Mouse (Mus musculus) kidney, embryonic 16.5 days (tissue): ENCODE measurements around the gene Iffo2. TPM values are rescaled to one million over a fixed set of nuclear protein-coding genes. Genes with fewer than 3 reads are reported as not detected.

Experiments
- ATAC-seq: fragments of 200-750 bp; cut with Nextera tagmentation; 2 replicates; pipeline ENCODE4 v1.8.0; 2017; ENCODE audit warnings: moderate TSS enrichment; ENCODE audit not compliant: low FRiP score, low TSS enrichment
- H3K27ac ChIP-seq: fragments of 300-500 bp; sonication (generic); 2 replicates; pipeline ENCODE4 v1.5.1; 2014; ENCODE audit warnings: low read length
- H3K27me3 ChIP-seq: fragments of 300-500 bp; sonication (generic); 2 replicates; pipeline ENCODE4 v1.6.1; 2014; ENCODE audit warnings: low read length, control low read depth, mixed read lengths; ENCODE audit not compliant: insufficient read depth
- H3K36me3 ChIP-seq: fragments of 300-500 bp; sonication (generic); 2 replicates; pipeline ENCODE4 v1.6.1; 2014; ENCODE audit warnings: low read length, control low read depth, mixed read lengths; ENCODE audit not compliant: insufficient read depth
- H3K4me1 ChIP-seq: fragments of 300-500 bp; sonication (generic); 2 replicates; pipeline ENCODE4 v1.6.1; 2014; ENCODE audit warnings: low read length, control low read depth, mixed read lengths; ENCODE audit not compliant: insufficient read depth
- H3K4me2 ChIP-seq: fragments of 300-500 bp; sonication (generic); replicated peaks from 2 replicates; pipeline ENCODE4 v1.6.1; 2014; ENCODE audit warnings: low read depth, low read length
- H3K4me3 ChIP-seq: fragments of 300-500 bp; sonication (generic); 2 replicates; pipeline ENCODE4 v1.5.1; 2014; ENCODE audit warnings: mild to moderate bottlenecking, low read length
- H3K9ac ChIP-seq: fragments of 300-500 bp; sonication (generic); replicated peaks from 2 replicates; pipeline ENCODE4 v1.6.1; 2014; ENCODE audit warnings: low read length
- H3K9me3 ChIP-seq: fragments of 300-500 bp; sonication (generic); 2 replicates; pipeline ENCODE4 v1.6.1; 2016; ENCODE audit warnings: low read length, control low read depth
- WGBS: fragments of 180-500 bp; shearing (Covaris S2); extraction: QIAGEN DNeasy Blood & Tissue Kit; methylation state at CpG from one replicate; pipeline ENCODE4 v1.1.7; 2014; 5-methylcytosine and 5-hydroxymethylcytosine counted together
- microRNA-seq: library from miRNA; unstranded; fragments of <30 nt; microRNA quantifications from one replicate; pipeline ENCODE4, GENCODE M21; 2016
- polyA plus RNA-seq: library from polyadenylated mRNA; unstranded; fragments of >200 nt; fragmentation: Nextera tagmentation; extraction: Ambion mirVana; gene quantifications from 2 replicates; pipeline ENCODE4 v1.2.1, GENCODE M21; 2015

Iffo2 gene
- polyA plus RNA-seq, 1 experiment from 2014 or later, result 3.7 TPM

GRCm38 (mm10) chr4:139669847-139670246, 139.5 kb downstream of the Iffo2 start:
- ATAC-seq, result no peak
- no peak overlapping the region for H3K9ac ChIP-seq
- WGBS, result 17% methylated on average over 6 of the region's 6 CpGs
- H3K4me2 ChIP-seq, result no peak overlapping the region
- no peaks in the 10 kb centered on the region for H3K27me3 ChIP-seq
- H3K9me3 ChIP-seq, result 0 out of 2 replicates have a peak, but pooled peaks cover 4% of the 10 kb centered on the region
- H3K4me1 ChIP-seq, result 0 out of 2 replicates have a peak, but pooled peaks cover 4% of the 10 kb centered on the region
- no peak overlapping the region for H3K27ac ChIP-seq
- H3K4me3 ChIP-seq, result no peak overlapping the region
- no peaks in the 10 kb centered on the region for H3K36me3 ChIP-seq

Small RNA genes within 50 kb of the gene (microRNA-seq; reads per million reads assigned to microRNA genes)
- gene Gm25571 (not detected), gene Mir7020 (not detected)

Other genes starting within 250 kb of the Iffo2 start
- 16.9 and 17.6 TPM in 2 replicates for gene Pqlc2, start 219.8 kb upstream of the Iffo2 start, polyA plus RNA-seq
- 201 and 210 TPM in 2 replicates for gene Akr7a5, start 219.8 kb upstream of the Iffo2 start, polyA plus RNA-seq
- gene Mrto4, start 178.0 kb upstream of the Iffo2 start, polyA plus RNA-seq, result 122 and 123 TPM in 2 replicates
- gene Emc1, start 178.0 kb upstream of the Iffo2 start, polyA plus RNA-seq, result 27.6 and 32.7 TPM in 2 replicates
- gene Ubr4, start 177.9 kb upstream of the Iffo2 start, polyA plus RNA-seq, result 72.2 and 73.6 TPM in 2 replicates
- gene Gm21969, start 72.6 kb downstream of the Iffo2 start, polyA plus RNA-seq, result not detected in 2 replicates
- 133 and 149 TPM in 2 replicates for gene Aldh4a1, start 92.3 kb downstream of the Iffo2 start, polyA plus RNA-seq
- gene Tas1r2, start 123.0 kb downstream of the Iffo2 start, polyA plus RNA-seq, result not detected in 2 replicates